Mouse (Mus musculus) ovary, postnatal 36 days (tissue): ENCODE measurements around the gene Depdc5.

Experiments used
- DNase-seq: peaks from one replicate; pipeline ENCODE4 v3.0.0; 2022; ENCODE audit warnings: low spot score, mixed read lengths

Gene Depdc5

DNA sequence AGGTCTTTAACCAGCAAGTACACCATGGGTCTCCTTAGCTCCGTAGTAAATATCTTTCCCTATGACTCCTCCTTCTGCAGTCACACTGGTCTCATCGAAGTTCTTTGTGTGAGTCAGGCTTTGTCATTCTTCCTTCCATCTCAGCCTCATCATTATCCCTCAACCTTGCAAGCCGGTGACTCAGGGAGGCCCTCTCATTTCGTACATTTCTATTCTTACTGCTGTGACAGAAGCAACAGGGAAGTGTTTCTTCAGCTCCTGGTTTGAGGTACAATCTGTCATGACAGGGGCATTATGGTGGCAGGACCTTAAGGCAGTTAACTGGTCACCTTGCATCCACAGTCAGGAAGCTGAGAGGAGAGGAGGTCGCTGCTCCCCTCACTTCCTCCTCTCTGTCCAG lies 139.3 kb downstream of the Depdc5 start:
- DNase-seq: no peak

DNA sequence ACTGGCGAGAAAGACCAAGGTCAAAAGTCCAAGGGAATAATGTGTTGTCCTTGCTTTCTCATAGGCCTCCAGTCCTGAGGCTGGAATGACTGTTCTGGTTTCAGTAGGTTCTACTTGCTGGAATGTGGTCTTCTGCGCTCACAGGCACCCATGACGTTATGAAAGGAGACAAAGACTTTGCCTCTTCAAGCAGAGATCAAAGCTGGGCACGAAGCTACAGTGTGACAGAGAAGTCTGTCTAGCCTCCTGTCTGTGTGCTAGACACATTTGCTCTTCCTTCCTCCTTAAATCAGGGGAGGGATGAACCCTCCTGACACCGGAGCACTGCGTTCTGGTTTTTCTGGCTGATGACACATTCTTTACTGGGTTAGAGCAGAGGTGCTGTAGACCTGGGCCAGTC lies 140.0 kb downstream of the Depdc5 start:
- DNase-seq: no peak

DNA sequence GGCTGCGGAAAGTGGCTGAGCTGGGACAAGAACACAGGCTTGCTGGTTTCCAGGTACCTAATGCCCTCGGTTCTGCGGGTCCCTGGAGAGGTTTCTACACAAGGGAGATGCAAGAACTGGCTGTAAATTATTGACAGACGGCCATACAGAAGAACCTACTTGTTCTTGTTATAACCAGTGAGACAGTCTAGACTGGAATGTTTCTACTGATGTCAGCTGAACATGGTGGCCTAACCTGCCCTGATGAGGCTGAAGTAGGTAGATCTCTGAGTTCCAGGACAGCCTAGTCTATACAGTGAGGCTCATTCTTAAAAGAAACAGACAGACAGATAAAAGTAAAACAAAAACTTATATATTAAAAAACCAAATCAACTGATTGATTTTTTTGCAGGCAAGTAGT lies 140.6 kb downstream of the Depdc5 start:
- DNase-seq: no peak

DNA sequence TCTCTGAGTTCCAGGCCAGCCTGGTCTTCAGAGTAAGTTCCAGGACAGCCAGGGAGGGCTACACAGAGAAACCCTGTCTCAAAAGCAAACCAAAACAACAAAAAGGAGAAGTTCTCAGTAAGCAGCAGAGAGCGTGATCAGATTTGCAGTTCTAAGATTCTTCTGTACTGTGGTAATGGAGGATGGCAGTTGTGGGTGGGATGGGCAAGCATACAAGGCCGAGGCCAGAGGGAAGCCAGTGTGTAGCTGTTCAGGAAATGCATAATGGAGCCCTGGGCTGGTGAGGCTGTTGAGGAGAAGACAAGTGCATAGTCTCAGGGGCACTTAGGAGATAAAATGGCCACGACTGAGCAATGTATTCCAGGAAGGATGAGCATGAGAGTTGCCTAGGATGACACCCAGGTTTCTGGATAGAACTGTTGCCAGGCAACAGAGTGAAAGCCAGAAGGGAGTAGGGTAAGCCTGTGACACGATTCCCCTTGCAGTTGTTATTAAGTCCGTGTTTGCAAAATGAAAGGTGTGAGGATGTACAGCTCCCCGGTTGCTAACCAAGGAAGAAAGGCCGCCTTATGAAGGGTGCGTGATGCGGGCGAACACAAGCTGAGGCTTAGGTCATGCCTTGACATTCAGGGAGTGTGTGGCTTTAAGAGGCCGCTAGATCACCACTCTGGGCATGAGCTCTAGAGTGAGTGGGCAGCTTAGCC lies 142.1 kb downstream of the Depdc5 start:
- DNase-seq: no peak

DNA sequence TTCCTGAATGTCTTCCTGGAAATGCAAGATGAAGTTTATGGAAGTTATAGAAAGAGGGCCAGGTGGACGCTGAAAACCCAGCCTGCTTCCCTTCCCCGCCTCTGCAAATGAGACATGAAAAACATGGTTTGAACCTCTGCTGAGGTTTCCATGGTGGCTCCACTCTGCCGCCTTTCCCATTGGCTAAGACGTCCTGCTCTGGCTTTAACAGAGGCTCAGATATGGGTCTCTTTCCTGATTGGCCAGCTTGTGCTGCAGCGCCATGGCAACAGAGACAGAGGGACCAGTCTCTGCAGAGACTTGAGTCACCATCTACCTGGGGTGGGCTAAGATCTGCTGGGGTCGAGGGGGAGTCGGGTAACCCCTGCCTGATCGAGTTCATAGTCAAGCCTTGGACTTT lies 143.2 kb downstream of the Depdc5 start:
- DNase-seq: no peak

DNA sequence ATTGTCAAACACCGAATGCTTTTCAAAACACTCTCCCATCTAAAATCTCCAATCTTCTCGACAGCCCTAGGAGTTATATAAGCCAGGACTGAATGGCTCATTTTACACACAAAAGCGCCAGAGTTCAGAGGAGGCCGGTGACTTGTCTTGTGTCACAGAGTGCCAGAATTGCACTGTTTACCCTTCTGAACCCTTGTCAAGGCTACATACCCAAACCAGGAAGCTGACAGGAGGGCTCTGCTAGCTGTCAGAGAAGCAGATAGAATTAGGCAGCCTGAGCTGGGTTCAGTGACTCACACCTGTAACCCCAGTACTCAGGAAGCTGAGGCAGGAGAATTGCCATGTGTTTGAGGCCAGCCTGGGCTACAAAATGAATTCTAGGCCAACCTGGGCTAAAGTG lies 143.9 kb downstream of the Depdc5 start:
- DNase-seq: no peak

DNA sequence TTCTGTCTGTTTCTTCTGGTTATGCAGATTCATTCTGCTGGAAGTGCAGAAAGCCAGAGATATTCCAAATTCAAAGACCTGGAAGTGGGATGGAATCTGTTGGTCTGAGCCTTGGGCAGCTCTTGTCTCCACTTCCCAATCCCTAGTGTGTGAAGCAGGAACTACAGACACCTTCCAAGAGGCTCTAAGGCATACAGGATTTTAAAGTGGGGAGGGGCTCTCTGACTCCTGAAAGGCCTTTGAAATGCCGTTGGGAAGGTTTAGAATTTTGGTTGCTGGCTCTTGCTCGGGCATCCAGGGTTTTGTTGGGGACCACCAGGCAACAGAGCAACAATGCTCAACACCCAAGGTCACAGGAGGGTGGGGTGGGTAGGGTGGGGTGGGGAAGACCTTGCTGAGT lies 145.8 kb downstream of the Depdc5 start:
- DNase-seq: no peak

DNA sequence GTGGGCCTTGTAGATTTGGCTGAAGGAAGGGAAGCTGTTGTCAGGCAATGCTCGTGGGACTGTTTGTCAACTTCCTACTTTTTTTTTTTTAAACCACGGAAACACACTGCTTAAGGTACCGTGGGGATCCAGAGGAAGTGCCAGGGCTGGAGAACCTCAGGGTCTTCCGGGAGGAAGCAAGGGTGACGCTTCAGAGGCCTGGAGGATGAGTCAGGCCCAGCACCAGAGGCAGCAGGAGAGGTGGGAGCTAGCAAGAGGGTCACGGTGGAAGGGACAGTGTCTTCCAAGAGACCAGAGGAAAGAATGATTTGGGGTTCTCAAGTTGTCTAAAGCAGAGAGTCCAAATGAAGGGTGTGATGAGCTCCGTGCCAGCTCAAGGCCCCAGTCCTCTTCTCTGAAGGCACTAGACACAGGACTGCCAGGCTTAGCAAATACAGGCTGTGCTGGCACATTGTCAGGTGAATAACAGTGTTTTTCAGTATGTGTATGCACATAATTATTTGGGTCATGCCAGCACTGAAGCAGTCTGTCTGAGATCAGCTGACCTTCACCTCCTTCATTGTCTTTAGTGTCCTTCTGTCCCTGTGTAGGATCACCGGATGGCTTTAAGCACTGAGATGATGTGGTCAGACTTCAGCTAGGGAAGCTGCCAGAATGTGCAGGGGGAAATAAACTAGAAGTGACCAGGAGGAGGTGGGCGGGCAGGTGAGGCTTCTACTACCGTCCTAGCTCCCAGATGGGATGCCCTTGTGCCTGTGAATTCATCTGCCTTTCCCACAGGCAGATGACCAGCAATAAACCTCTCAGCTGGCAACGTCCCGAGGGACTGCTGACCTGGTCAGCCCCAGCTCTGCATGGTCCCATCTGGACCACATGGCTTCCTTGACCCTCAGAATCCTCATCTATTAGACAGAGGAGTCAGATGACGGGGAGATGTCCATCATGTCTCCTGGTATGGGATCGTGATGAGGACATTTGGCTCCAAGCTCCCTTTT lies 146.6 kb downstream of the Depdc5 start:
- DNase-seq: no peak

DNA sequence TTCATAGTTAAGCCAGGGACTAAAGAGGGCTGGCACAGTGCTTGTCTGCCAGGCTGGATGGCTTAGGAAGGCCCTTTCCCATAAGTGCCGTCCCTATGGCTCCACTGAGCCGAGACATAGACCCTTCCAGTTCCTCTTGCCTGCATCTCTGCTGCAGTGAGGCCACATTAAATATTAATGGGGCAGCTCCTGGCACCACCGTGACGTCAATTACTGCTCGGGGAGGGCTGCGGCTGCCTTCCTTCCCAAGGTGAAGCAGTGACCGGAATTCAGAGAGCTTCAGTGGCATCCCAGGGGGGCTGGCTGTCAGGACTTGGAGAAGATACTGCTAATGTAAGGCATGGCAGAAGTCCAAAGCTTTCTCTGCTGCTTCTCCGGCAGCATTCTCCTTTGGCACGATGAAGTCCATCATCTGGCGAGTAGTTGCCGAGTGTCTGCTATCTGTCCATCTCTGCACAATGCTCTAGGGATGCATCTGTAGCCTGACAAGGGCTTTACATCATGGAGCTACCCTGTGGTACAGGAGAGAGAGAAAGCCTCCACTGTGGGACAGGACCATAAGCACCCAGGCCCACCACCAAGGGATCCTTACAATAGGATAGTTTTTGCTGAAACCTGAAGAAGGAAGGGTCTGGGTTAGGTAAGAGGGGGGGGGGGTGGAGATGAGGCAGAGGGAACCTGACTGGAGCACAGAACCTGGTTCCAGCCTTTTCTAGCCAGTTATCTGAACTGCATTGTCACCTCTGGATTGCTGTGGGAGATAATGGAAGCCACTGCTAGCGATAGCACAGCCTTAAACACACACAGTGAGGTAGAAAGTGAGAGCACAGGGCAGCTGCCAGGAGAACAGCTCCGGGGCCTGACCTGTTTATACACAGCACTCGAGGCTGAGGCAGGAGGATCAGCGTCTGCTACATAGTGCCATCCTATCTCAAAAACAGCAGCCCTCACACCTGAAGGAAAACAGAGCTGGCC lies 147.9 kb downstream of the Depdc5 start:
- no peak for DNase-seq

DNA sequence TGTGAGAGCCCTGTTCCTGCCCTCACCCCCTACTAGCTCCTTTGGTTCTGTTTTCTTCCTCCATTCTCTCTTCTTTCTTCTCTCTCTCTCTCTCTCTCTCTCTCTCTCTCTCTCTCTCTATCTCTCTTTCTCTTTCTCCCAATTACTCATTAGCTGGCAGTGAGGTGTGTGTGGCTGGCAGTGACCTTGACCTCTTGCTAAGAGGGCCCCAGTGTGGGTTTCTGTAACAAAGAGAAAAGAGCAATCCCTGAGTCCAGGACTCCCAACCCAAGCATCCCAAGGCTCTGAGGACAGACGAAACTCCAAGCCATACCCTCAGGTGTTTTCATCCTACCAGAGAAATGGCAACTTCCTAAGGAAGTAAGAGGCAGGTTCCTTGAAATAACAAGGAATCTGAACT lies 150.6 kb downstream of the Depdc5 start:
- no peak for DNase-seq

DNA sequence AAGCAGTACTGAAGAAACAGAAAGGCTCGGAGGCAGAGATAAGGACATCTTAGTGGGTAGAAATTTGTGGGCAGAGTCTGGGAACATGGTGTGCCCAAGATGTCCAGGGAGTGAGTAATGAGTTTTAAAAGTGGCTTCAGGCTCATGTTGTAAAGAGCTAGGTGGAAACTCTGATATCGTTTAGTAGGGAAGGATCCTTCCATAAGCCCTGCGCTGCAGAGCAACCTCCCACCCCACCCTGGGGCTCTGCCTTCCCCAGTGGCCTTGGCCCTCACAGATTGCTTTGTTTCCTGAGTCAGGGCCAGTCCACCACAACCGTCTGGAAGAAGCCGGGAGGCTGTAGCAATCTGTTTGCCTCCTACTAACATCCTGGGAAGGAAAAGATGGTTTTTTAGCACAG lies 152.1 kb downstream of the Depdc5 start:
- peak; percentile 49 for DNase-seq

DNA sequence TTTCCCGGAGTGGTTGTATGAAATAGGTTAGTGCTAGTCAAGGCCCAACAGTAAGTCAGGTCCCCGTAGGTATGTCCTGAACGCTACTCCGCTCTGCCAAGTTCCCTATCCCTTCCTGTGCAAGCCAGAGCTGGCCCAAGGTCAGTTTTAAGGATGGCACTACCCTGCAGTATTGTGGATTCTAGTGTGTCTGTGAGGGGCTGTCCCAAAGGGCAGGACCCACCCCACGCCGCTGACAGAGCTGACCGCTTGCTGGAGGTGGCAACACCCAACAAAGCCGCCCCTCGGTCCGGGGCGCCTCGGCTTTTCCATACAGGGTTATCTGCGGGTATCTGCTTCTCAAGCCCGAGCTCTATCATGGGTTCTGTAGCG lies 154.7 kb downstream of the Depdc5 start:
- DNase-seq: no peak

DNA sequence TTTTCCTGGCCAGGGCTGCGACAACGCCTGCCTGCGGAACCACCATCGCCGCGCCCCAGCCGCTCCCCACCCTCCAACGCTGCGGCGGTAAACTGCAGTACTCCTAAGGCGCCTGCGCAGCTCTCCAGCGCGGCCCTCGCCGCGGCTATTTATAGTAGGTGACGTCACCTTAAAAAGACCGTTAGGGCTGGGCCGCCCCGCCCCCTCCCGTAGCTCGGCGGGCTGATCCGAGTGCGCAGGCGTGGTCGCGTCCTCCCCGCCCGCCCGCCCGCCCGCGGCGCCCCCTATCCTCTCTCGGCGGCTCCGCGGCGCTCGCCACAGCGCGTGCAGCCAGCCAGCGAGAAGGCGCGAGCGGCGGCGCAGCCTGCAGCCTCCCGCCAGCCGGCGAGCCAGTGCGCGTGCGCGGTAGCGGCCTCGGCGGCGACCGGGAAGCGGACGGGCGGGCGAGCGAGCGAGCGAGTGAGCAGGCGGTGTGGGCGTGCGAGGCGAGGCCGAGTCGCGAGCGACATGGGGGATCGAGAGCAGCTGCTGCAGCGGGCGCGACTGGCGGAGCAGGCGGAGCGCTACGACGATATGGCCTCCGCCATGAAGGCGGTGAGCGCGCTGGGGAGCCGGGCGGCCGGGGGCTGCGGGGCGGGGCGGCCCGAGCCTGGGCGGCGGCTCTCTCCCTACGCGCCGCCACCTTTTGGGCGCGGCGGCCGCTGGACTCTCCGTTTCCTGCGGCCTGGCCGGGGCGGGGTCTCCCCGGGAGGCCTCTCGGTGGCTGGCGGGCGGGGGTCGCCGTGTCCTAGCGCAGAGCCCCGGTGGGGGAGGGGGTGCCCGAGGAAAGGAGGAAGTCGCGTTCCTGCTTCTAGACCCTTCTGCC lies 155.3 kb downstream of the Depdc5 start, which contains the start of gene Ywhah:
Gene Ywhah, plus strand, starts transcription at position 256 of the 865 bp plus-strand sequence.
- peak; percentile 96 for DNase-seq

DNA sequence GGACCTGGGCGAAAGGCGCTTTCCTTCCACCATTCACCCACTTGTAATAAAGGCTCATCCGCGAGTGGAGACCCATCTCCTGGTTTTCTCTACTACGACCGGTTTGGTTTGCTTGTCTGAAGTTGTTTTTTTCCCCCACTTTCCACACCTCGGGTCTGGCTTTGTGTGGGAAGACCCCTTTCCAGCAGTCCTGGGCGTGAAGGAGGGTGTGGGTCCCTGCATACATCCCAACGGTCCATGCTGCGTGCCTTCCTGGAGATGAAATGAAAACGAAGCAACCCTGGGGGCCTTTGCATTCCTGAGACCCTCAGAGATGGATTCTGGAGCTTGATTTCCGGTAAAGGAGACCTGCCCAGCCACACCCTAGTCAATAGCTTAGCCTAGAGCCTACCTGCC lies 155.9 kb downstream of the Depdc5 start:
- no peak for DNase-seq

DNA sequence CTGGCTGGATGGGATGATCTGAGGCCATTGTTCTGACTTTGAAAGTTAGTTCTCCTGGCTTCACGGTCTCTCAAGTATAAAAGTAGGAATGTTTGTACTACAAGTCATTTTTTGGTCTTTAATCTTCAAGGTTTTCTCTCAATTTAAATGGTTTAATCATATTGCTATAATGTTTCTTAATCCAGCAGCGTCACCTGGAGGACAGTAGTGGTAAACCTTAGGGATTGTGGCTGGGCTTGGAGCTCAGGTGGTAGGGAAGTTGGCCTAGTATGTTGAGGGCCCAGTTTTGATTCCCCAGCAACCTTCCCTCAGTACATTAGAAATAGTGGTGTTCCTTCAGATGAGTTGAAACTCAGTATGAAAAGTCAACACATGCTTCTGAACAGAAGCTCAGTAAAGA lies 158.1 kb downstream of the Depdc5 start:
- DNase-seq: no peak

DNA sequence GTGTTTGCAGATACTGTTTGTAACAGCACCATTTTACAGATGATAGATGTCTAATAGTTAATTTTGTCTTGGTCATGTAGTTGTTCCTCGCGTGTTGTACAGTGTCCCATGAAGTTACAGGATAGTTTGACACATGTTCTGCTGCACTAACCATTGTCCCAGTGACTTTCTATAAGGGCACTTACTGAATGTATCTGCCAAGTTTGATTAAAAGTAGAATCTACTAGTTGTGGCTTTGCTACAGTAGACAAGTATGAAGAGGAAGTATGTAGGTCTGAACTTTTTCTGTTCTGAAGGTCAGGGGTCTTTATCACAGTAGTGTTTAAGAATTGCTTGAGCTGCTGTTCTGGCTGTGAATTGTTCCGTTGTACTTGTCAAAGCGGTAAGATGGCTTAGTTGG lies 159.8 kb downstream of the Depdc5 start:
- DNase-seq: no peak

DNA sequence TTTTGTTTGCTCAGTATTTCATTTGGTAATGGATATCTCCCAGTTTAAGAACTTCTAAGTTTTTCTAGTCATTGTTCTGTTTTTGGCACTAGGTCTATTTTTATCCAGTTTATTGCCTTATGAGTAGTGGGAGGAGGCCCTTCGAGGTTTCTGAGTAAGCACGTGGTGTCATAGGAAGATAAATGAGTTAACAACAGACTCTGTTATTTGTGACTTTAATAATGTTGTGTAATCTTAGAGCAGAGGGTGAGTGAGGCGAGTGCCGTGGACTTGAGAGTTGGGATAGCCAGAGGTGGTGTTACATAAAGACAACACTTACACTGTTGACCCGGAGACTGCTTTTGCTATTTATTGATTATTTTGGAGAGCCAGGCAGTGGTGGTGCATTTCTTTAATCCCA lies 161.0 kb downstream of the Depdc5 start:
- no peak for DNase-seq

DNA sequence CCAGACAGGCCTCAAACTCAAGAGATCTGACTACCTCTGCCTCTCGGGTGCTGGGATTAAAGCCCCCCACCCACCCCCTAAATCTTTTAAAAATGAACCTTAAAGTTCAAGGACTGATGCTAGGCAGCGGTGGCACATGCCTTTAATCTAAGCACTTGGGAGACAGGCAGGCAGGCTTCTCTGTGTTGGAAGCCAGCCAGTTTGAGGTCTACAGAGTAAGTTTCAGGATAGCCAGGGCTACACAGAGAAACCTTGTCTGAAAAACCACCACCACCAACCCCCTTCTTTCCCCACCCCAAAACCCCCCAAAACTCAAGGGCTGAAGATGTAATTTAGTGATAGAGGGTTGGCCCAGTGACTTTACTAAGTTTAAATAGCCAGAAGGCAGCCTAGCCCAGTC lies 165.2 kb downstream of the Depdc5 start:
- DNase-seq: no peak

DNA sequence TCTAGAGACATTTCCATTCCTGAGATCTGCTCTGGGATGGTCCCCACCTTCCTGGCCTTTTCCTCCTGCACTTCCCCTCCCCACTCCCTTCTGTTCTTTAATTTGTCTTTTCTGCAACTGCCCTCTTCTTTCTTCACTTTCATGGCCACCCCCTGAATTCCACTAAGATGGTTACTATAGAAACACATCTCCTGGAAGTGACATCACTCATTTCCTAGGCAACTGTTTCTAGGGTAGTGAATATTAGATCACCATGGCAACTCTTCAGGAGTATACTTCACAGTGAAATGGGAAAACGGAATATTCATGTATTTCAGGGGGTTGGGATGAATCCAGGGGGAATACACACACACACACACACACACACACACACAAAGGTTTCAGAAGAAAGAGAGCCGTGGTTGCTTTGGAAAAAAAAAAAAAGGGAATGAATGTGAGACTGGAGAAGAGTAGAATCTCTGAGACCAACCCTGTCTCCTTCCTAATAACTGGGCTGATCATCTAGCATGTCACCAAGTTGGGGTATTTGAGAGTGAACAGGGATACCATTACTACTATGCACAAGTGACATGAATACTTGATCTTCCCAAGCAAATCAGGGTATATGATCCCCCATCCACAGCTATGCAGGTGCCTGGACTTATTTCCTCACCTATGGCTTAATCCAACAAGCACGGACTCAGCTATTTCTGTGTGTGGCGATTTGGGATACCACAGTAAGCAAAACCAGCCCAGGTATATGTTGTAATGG lies 167.1 kb downstream of the Depdc5 start:
- DNase-seq: no peak

DNA sequence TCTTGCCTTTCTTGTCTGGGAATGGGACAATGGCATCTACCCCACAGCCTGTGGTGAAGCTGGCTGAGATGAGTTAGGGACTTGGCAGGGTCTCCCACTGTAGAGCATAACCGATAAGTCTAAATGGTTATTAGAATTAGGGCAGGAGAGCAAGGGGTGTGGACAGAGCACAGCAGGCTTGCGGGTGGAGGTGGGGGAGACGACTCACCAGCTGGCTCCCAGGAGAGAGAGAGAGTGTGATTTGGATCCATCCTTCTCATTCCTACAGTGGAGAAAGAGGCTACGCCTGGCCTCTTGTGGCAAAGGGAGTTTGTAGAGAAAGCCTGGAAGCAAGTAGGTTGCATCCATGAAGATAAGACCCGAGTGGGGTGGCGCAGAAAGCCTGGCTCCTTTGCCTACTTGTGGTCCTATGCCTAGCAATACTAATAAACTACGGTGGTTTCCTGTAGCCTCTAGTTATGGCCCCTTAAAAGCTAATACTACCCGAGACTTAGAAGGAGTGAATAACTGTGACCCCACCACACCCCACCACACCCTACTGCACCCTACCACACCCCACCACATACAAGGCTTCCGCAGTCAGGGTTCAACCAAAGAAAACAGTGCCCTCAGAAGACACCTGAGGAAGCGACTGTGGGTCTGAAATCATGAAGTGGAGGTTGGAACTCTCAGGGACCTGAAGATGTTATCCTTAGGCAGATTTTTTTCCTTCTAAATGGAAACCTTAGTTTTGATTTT lies 168.7 kb downstream of the Depdc5 start:
- DNase-seq: no peak
